In the genomic region with DNA sequence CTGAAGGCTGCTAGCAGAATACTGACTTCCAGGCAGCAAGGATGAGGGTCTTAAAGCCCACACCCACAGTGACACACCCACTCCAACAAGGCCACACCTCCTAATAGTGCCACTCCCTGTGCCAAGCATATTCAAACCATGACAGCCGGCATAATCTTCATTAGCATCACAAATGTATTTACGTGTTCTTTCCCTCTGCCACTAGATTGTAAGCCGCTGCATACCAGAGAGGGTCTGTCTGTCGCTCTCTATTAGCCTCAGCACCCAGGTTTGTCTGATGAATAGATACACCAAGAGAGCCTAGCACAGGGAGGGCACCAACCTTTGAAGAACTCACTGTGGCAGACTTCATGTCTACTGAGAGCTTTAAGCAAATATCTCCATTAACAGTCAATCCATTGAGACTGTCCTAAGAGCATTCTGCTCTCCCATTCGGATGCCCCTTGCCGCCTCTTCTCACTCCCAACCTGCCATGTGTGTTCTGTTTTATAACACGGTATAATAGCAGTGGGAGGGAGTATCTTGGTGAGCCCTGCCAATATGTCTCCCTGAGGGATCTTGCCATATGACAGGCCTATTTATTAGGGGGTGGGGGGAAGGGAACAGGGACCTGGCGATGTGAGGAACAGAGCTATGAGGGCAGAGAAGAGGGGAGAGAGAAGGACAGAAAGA, we compare ENCODE assay signal across 15 mouse cellular contexts. TPM values are rescaled to one million over a fixed set of nuclear protein-coding genes. Genes with fewer than 3 reads are reported as not detected.
DNase-seq lines count a peak whose midpoint lies in the region; ATAC-seq lines count a peak whose summit lies in the region.
"Had no signal": no experiment of that assay in that cellular context is flagged by ENCODE, and none has a peak within 500 bp of the region (broad histone marks: within the 10 kb centered on the region; RNA-seq: fewer than 3 reads in every experiment).

No protein-coding gene starts in this region.

- no peaks in the 10 kb centered on the region for H3K27me3 ChIP-seq in forebrain, embryonic 15.5 days
- H3K27me3 ChIP-seq in forebrain, embryonic 10.5 days (ENCODE audit: poor library complexity, severe bottlenecking) = no peaks in the 10 kb centered on the region
- H3K27me3 ChIP-seq in neural tube, embryonic 13.5 days = no peaks in the 10 kb centered on the region
- H3K27me3 ChIP-seq in hindbrain, embryonic 15.5 days = no peaks in the 10 kb centered on the region
- H3K27me3 ChIP-seq in neural tube, embryonic 15.5 days (replicated peaks) = no peaks in the 10 kb centered on the region
- H3K27me3 ChIP-seq: embryonic facial prominence, embryonic 12.5 days; neural tube, embryonic 12.5 days had no signal

- no peak overlapping the region for H3K4me3 ChIP-seq in forebrain, embryonic 15.5 days
- no peak overlapping the region for H3K4me3 ChIP-seq in forebrain, embryonic 10.5 days
- no peak overlapping the region for H3K4me3 ChIP-seq in neural tube, embryonic 13.5 days
- H3K4me3 ChIP-seq in hindbrain, embryonic 15.5 days = no peak overlapping the region
- no peak overlapping the region for H3K4me3 ChIP-seq in neural tube, embryonic 15.5 days (replicated peaks)
- H3K4me3 ChIP-seq: embryonic facial prominence, embryonic 12.5 days; neural tube, embryonic 12.5 days had no signal

- no peaks in the 10 kb centered on the region for H3K36me3 ChIP-seq in forebrain, embryonic 15.5 days
- no peaks in the 10 kb centered on the region for H3K36me3 ChIP-seq in forebrain, embryonic 10.5 days (replicated peaks)
- no peaks in the 10 kb centered on the region for H3K36me3 ChIP-seq in neural tube, embryonic 13.5 days
- H3K36me3 ChIP-seq in hindbrain, embryonic 15.5 days = no peaks in the 10 kb centered on the region
- no peaks in the 10 kb centered on the region for H3K36me3 ChIP-seq in neural tube, embryonic 15.5 days
- H3K36me3 ChIP-seq: embryonic facial prominence, embryonic 12.5 days; neural tube, embryonic 12.5 days had no signal

- WGBS in forebrain, embryonic 15.5 days = 29% methylated on average over 8 of the region's 8 CpGs
- WGBS in forebrain, embryonic 10.5 days = 72% methylated on average over 8 of the region's 8 CpGs
- 32% methylated on average over 8 of the region's 8 CpGs for WGBS in neural tube, embryonic 13.5 days
- WGBS in hindbrain, embryonic 15.5 days = 26% methylated on average over 8 of the region's 8 CpGs
- whole genome bisulfite sequencing in neural tube, embryonic 15.5 days = 26% methylated on average over 8 of the region's 8 CpGs

- H3K9ac ChIP-seq in forebrain, embryonic 15.5 days (replicated peaks) = no peak overlapping the region
- no peak overlapping the region for H3K9ac ChIP-seq in neural tube, embryonic 13.5 days
- no peak overlapping the region for H3K9ac ChIP-seq in hindbrain, embryonic 15.5 days
- no peak overlapping the region for H3K9ac ChIP-seq in neural tube, embryonic 15.5 days (replicated peaks)
- H3K9ac ChIP-seq: embryonic facial prominence, embryonic 12.5 days; neural tube, embryonic 12.5 days had no signal

- H3K4me1 ChIP-seq in forebrain, embryonic 15.5 days = peaks cover 9% of the 10 kb centered on the region
- no peaks in the 10 kb centered on the region for H3K4me1 ChIP-seq in forebrain, embryonic 10.5 days
- H3K4me1 ChIP-seq in neural tube, embryonic 13.5 days (replicated peaks) = peaks cover 9% of the 10 kb centered on the region
- peaks cover 8% of the 10 kb centered on the region; the same call in 1 of the 2 replicates for H3K4me1 ChIP-seq in hindbrain, embryonic 15.5 days (replicated peaks)
- H3K4me1 ChIP-seq in neural tube, embryonic 15.5 days = peaks cover 7% of the 10 kb centered on the region; the same call in 1 of the 2 replicates
- H3K4me1 ChIP-seq: embryonic facial prominence, embryonic 12.5 days; neural tube, embryonic 12.5 days had no signal

- no peak for DNase-seq in forebrain, embryonic 10.5 days (ENCODE audit: extremely low spot score, low spot score)
- no peak for DNase-seq in neural tube, embryonic 10.5 days (ENCODE audit: extremely low spot score, low spot score)
- no peak for DNase-seq in gastrocnemius, postnatal 4 days (ENCODE audit: low spot score in 2 of 2)
- no peak for DNase-seq in layer of hippocampus, adult 8-10 months (ENCODE audit: low spot score in 2 of 2)
- DNase-seq: liver; lung, adult 2 months; right cerebral cortex, postnatal 4 days; thymus, postnatal 4 days had no signal

- no peak overlapping the region for H3K4me2 ChIP-seq in forebrain, embryonic 15.5 days (replicated peaks)
- no peak overlapping the region for H3K4me2 ChIP-seq in neural tube, embryonic 13.5 days
- H3K4me2 ChIP-seq in hindbrain, embryonic 15.5 days = no peak overlapping the region
- no peak overlapping the region for H3K4me2 ChIP-seq in neural tube, embryonic 15.5 days
- H3K4me2 ChIP-seq: embryonic facial prominence, embryonic 12.5 days; neural tube, embryonic 12.5 days had no signal

- ATAC-seq in forebrain, embryonic 15.5 days (replicated peaks) = peak; percentile 59
- peak; percentile 75 for ATAC-seq in neural tube, embryonic 13.5 days (ENCODE audit: low read depth)
- ATAC-seq in hindbrain, embryonic 15.5 days (ENCODE audit: low FRiP score, low read depth) = no peak
- ATAC-seq in neural tube, embryonic 15.5 days (ENCODE audit: low FRiP score) = peak; percentile 28
- ATAC-seq: inflammation-experienced regulatory T-cells, adult 6 months had no signal

- 0 out of 2 replicates have a peak overlapping the region, but pooled peaks have one; percentile 31 for H3K27ac ChIP-seq in forebrain, embryonic 15.5 days (replicated peaks)
- H3K27ac ChIP-seq in forebrain, embryonic 10.5 days = no peak overlapping the region
- H3K27ac ChIP-seq in neural tube, embryonic 13.5 days (replicated peaks) = peak overlapping the region; percentile 67
- peak overlapping the region; percentile 12; the same call in 1 of the 2 replicates for H3K27ac ChIP-seq in hindbrain, embryonic 15.5 days (replicated peaks)
- H3K27ac ChIP-seq in neural tube, embryonic 15.5 days (replicated peaks) = peak overlapping the region; percentile 41; the same call in 1 of the 2 replicates
- H3K27ac ChIP-seq: embryonic facial prominence, embryonic 12.5 days; neural tube, embryonic 12.5 days had no signal

- no peaks in the 10 kb centered on the region for H3K9me3 ChIP-seq in forebrain, embryonic 15.5 days
- peaks cover 9% of the 10 kb centered on the region for H3K9me3 ChIP-seq in forebrain, embryonic 10.5 days
- peaks cover 5% of the 10 kb centered on the region; the same call in 1 of the 2 replicates for H3K9me3 ChIP-seq in neural tube, embryonic 13.5 days
- no peaks in the 10 kb centered on the region for H3K9me3 ChIP-seq in hindbrain, embryonic 15.5 days
- H3K9me3 ChIP-seq in neural tube, embryonic 15.5 days (replicated peaks) = no peaks in the 10 kb centered on the region
- H3K9me3 ChIP-seq: embryonic facial prominence, embryonic 12.5 days had no signal

RNA-seq across cellular contexts. Expression of a gene that starts 30.3 kb away (rescaled TPM):
- 16.7 and 17.5 TPM in 2 replicates for polyA plus RNA-seq in forebrain, embryonic 15.5 days (2015; fragmentation: Nextera tagmentation; extraction: Ambion mirVana)
- 16.5 and 19.8 TPM in 2 replicates for polyA plus RNA-seq in forebrain, embryonic 10.5 days (2016; fragmentation: Nextera tagmentation; extraction: Ambion mirVana)
- 20.6 and 22.3 TPM in 2 replicates for polyA plus RNA-seq in neural tube, embryonic 13.5 days (2015; fragmentation: Nextera tagmentation; extraction: Ambion mirVana)
- polyA plus RNA-seq in hindbrain, embryonic 15.5 days (2015; fragmentation: Nextera tagmentation; extraction: Ambion mirVana) = 21.4 and 23.0 TPM in 2 replicates
- 22.3 and 22.7 TPM in 2 replicates for polyA plus RNA-seq in neural tube, embryonic 15.5 days (2015; fragmentation: Nextera tagmentation; extraction: Ambion mirVana)
- total RNA-seq in gastrocnemius, postnatal 4 days (2021) = 10 to 100 TPM; 65.3 to 73.4 TPM
- total RNA-seq in layer of hippocampus, adult 8-10 months (2022) = 10 to 100 TPM; 56.7 to 70.6 (median 66.3) TPM
